Mouse (Mus musculus): Measurements from ENCODE around the gene Arhgap45. TPM values are rescaled to one million over a fixed set of nuclear protein-coding genes. Genes with fewer than 3 reads are reported as not detected.
"Not testable (repeated sequence)": the region's sequence is repeated elsewhere in the genome, so short reads cannot be mapped to it uniquely, and the experiment has no call there.

The Arhgap45 gene
- polyA plus RNA-seq, 1 experiment: 7.1 TPM

DNA sequence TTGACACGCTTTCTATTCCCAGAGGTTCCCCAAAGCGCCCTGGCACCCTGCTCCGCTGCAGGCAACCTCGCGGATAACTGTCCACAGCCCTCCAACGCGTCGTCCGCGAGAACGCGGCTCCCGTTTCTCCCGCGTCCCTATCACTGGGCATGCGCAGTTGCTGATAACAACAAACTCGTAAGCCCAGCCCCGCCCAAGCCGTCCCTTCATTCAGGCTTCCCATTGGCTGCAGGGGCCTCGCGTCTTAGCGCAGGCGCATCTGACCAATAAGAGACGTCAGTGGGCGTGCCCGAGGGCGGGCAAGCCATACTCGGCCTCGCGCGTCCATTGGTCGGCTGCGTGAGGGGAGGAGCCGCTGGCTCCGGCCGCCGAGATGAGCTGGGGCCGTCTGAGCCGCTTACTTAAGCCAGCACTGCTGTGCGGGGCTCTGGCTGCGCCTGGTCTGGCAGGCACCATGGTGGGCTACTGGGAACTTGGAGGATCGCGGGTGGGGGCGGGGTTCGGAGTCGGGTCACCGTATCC, 36.9 kb downstream of the Arhgap45 start:
- DNase-seq (ENCODE audit: extremely low spot score in 1 of 2, low spot score in 1 of 2): peak; percentile 99 to 100

DNA sequence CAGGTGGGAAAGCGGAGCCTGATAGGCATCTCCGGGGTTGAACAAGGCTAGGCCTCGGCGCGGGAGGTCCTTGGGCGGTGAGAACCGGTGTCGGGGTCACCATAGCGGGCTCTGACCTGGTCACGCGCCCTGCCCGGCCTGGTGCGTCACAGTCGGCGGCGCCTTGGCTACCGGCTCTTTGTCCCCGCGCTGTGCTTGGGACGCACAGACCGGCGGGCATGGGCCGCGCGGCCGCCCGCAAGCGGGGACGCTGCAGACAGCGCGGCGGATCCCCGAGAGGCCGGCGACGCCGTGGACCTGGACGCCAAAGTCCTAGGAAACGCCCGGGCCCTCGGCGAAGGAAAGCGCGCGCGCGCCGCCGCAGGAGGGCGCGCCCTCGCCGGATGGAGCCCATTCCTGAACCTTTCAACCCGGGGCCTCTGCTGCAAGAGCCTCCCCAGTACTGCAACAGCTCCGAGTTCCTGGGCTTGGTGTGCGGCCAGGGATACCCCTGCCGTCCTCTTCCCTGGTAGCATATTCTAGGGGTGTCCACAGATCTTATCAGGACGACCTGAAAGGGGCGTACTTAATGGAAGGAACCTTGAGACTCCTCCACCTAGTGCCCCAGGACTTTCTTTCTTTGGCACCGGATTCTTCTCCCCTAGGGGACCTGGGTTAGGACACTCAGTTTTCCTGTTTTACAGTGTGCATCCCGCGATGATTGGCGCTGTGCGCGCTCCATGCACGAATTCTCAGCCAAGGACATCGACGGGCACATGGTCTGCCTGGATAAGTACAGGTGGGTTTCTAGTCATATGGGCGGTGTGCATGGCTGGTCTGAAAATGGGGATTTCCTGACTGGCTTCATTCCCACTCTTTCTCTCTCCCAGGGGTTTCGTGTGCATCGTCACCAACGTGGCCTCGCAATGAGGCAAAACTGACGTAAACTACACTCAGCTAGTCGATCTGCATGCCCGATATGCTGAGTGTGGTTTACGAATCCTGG, 37.7 kb downstream of the Arhgap45 start:
- DNase-seq (ENCODE audit: extremely low spot score in 1 of 2, low spot score in 1 of 2): peak in 1 of 2 experiments; percentile 47

GRCm38 (mm10) chr10:80054911-80055310, 38.5 kb downstream of the Arhgap45 start:
- DNase-seq (ENCODE audit: extremely low spot score in 1 of 2, low spot score in 1 of 2): not testable (repeated sequence)

DNA sequence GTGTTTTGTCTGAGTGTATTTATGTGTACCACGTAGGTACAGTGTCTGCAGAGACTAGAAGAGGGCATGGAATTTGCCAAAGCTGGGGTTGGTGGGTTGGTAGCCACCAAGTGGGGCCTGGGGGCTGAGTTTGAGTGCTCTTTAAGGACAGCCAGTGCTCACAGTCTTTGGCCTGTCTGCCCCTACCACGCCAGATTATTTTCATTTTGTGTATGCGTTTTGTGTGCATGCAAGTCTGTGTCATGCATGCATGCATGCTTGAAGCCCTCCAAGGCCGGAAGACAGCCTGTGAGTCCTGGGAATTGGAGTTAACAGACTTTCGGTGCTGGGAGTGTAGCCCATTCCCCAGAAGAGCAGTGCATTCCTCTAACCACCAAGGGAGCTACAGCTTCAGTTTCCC, 38.9 kb downstream of the Arhgap45 start:
- no peak for DNase-seq (ENCODE audit: extremely low spot score in 1 of 2, low spot score in 1 of 2)

DNA sequence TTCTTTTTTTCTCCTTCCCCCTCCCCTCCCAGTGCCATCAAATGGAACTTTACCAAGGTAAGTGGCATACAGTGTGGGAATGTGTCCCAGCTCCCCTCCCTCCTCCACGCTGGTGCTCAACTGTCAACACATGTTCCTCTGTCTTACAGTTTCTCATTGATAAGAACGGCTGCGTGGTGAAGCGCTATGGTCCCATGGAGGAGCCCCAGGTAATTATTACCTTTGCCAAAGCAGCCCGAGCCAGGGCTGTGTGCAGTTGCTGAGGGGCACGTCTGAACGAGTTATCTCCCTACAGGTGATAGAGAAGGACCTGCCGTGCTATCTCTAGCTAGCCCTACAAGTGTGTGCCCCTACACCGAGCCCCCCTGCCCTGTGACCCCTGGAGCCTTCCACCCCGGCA, 39.4 kb downstream of the Arhgap45 start:
- DNase-seq (ENCODE audit: extremely low spot score in 1 of 2, low spot score in 1 of 2): no peak

GRCm38 (mm10) chr10:80056506-80056905, 40.1 kb downstream of the Arhgap45 start:
- no peak for DNase-seq (ENCODE audit: extremely low spot score in 1 of 2, low spot score in 1 of 2)

GRCm38 (mm10) chr10:80056976-80057682, 40.7 kb downstream of the Arhgap45 start:
- DNase-seq (ENCODE audit: extremely low spot score in 1 of 2, low spot score in 1 of 2): no peak

- peak in 1 of 2 experiments; percentile 28 for DNase-seq (ENCODE audit: extremely low spot score in 1 of 2, low spot score in 1 of 2)
Measured at GRCm38 (mm10) chr10:80057683-80058326, 41.4 kb downstream of the Arhgap45 start.

GRCm38 (mm10) chr10:80063104-80063503, 46.7 kb downstream of the Arhgap45 start:
- peak in 1 of 2 experiments; percentile 34 for DNase-seq (ENCODE audit: extremely low spot score in 1 of 2, low spot score in 1 of 2)

- no peak for DNase-seq (ENCODE audit: extremely low spot score in 1 of 2, low spot score in 1 of 2)
Measured at GRCm38 (mm10) chr10:80063877-80064650, 47.6 kb downstream of the Arhgap45 start.

DNA sequence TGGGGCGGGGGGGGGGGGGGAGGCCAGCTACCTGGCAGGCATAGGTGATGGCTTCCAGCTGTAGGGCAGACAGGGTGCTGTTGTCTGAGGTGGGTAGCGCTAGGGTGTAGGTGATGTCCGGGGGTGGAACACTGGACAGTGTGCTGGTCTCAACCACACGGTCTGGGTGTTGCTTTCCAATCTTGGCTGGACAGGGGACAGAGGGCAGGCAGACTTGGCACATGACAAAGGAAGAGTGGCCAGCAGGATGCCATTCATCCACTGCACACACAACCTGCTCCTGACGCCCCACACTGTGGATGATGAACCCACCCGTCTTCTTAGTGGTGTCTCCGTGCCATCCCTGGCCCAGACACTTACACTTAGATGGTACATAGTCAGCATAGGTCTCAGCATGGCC, 52.8 kb downstream of the Arhgap45 start:
- DNase-seq (ENCODE audit: extremely low spot score in 1 of 2, low spot score in 1 of 2): no peak

DNA sequence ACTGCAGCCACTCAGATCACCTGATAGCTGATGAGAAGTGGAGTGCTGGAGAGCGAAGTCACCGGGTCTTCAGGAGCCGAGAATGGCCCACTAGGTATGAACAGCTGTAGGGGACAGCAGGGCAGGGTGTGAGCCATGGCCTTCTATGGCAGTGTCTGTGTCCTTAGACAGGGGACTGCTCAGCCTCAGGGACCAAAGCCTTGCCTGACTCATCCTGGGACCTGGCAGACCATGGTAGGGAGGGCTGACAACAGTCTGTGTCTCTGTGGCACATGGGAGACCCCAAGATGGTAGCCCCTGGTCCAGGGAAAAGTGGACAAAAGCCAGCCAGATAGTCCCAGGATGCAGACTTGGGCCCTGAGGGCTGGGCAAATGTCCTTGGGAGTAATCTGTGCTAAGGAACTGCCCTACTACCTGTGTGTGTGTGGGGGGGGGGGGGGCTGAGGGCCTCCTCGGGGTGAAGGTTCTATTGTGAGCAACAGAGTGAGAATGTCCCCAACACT, 53.5 kb downstream of the Arhgap45 start:
- no peak for DNase-seq (ENCODE audit: extremely low spot score in 1 of 2, low spot score in 1 of 2)

DNA sequence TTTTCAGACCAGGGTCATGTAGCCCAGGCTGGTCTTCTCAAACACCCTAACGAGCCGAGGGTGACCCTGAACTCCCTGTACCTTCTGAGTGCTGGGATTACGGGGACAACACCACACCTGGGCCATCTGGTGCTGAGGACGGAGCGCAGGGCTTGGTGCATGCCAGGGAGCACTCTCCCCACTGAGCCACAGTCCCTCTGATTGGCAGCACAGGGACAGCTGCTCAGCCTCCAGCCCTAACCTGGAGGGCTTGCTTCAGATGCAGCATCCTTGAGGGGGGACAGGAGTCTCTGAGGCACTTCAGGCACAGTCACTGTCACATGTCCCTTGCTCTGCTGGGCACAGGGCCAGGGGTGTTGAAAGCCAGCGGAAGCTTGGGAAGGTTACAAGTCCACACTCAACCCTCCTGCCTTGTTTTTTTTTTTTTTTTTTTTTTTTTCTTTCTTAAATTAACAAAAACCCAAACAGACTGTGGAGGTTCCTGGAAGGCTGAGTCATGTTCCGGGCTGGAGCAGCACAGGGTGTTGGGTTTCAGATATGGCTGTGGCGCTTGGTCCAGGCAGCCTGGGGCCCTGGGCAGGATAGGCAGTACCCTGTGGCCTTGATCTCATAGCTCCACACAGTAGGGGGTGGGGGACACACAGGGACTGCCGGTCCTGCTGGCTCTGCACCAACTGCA, 54.5 kb downstream of the Arhgap45 start:
- peak in 1 of 2 experiments; percentile 79 for DNase-seq (ENCODE audit: extremely low spot score in 1 of 2, low spot score in 1 of 2)

DNA sequence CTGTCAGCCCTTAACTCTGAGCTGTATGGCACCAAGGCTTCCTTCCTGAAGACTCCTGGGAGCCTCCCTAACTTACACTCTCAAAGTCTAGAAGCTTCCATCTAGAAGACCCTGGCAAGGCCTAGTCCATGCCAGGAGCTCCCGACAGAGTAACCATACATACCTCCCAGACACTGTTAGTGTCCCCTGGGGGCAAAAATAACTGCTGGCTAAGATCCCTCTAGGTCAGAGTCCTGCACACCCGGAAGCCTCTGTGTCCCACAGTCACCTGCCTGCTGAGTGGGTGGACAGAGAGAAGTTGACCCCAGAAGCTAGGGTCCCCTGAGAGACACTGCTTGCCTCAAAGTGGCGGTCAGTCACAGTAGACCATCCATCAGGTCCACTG, 55.1 kb downstream of the Arhgap45 start:
- DNase-seq (ENCODE audit: extremely low spot score in 1 of 2, low spot score in 1 of 2): no peak

DNA sequence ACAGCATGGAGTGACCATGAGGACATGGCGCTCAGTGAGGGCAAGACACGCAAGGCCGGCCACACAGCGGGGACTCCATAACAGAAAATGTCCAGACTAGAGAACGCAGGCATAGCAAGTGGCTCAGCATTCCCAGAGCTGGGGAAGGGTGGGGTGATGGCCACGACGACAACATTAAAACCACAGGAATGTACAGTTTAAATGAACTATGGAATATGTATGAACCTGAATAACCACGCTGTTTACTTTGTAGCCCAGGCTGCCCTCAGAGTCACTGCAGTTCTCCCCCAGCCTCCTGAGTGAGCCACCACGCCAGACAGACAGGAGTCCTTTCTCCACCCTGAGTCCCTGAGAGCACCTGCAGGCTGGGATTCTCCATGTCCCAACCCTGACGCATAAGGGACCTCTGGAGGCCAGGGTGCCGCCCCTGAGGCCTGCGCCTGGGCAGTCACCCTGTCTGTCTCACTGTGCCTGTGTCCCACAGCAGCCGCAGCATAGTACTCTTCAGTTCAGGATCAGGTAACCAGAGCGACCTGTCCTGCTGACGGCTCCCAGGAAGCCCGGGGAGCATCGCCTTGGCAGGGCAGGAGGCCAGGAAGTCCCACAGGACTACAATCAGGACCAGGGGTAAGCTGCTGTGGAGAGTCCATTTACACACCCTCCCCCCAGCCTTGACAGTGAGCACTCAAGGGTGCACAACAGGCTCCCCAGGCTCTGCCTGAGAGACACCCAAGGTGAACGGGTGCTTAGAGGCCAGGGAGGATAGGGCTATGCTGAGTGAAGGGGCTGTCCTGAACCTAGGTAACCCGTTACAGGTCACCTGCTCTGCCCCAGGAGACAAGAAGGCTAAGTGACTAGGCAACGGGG, 56.4 kb downstream of the Arhgap45 start:
- no peak for DNase-seq (ENCODE audit: extremely low spot score in 1 of 2, low spot score in 1 of 2)

DNA sequence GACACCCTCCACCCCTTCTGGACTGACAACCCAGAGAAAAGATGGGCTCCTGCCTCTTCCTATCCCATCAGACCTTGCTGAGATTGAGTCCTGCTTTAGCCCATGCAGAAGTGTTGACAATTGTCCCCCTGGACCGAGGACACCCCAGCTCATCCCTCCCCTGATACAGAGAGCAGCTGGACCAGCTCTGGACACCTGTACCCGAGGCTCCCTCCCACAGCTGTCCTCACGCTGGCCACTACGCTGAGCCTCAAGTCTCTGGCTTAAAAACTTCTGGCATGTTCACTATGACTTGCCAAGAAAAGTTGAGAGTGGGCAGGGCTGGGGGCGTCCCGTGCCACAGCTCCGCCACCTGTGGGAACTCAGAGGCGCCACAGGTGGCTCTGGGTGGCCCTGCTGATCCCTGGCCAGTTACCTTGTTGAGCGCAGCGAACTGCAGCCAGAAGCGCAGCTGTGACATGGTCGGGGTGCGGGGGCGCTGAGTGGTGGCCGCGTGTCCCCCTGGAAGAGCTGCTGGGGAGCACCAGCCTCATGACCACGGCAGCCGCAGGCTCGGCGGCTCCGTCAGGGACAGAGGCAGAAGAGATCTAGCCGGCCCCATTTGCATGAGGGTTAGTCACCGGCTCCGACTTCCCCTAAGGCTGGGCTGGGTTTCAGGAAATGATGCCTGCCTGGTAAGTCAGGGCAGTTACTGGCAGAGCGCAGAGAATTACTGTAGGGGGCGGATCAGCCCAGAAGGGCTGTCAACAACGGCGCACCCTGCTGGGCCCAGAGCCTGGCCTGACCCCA, 58.6 kb downstream of the Arhgap45 start:
- DNase-seq (ENCODE audit: extremely low spot score in 1 of 2, low spot score in 1 of 2): peak in 1 of 2 experiments; percentile 62

DNA sequence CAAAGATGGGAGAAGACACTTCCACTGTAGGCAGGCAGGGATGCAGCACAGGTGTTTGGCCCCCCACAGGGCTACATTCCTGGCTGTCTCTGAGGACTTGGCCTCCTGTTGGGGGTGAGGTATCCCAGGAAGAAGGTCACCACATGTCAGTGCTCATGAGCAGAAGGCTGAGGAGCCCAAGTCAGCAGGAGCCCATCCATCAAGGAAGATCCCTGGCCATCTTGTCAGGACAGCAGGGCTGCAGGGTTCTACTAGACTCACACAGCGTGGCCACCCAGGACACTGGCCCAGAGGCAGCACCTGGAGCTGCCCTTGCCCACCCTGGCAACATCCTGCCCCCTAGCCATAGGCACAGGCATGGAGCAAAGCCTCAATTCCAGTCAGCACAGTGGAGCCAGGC, 59.5 kb downstream of the Arhgap45 start:
- no peak for DNase-seq (ENCODE audit: extremely low spot score in 1 of 2, low spot score in 1 of 2)

DNA sequence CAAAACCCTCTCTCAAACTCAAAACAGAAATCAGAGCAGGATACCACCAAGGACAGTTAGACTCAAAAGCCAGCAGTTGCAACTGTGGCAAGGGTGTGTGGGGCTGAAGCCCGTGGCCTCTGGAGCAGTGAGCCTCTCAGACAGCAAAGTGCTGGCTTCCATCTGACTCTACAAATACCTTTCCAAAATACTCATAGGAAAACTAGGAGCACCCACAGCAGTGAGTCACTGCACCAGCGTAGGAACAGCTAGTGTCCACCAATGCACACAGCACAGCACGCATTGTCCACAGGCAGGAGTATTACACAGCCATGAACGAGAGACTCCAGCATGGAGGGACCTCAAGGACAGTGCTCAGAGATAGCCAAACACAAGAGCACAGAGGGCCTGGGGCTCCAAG, 59.9 kb downstream of the Arhgap45 start:
- no peak for DNase-seq (ENCODE audit: extremely low spot score in 1 of 2, low spot score in 1 of 2)
